Mouse (Mus musculus): ENCODE results near the gene Sgms1. TPM values are rescaled to one million over a fixed set of nuclear protein-coding genes. Genes with fewer than 3 reads are reported as not detected.

Sgms1 gene
- polyA plus RNA-seq, 1 experiment, result 8.5 TPM

DNA sequence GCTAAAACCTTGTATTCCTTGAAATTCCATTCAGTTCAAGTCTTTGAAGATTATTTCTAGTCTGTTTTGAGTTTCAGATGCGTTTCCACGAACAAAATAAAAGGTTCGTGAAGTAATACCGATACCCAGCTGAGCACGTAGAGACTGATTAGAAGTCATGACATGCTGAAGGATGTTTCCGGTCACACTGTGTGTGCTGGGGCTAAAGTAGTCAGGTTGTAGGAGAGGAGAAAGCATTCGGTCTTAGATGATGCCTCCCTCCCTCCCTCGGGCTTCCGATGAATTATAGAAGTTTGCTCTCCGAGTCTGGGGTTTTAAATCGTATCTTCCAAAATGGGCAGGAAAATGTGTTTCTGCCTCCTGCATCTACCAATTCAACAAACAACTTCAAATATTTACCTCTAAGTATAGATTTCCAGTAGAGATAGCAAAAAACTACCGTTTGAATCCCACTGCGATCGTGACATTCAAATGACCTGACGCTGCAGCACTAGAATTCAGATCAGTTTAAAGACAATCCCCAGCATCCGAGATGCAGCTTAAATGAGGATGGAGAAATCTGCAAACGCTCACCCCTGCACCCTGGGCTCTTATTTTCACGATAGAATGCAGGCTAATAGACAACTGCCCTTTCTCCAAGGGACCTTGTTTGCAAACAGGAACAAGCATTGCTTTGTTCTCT lies 287.1 kb downstream of the Sgms1 start:
- H3K4me2 ChIP-seq (ENCODE audit: low read depth), result no peak overlapping the region
- H3K4me3 ChIP-seq, result no peak overlapping the region
- no peak overlapping the region for H3ac ChIP-seq (ENCODE audit: control insufficient read depth, insufficient read length)
- H3K79me2 ChIP-seq (ENCODE audit: control insufficient read depth, insufficient read depth), result no peaks in the 10 kb centered on the region
- no peaks in the 10 kb centered on the region for H3K27me3 ChIP-seq (ENCODE audit: control insufficient read depth, insufficient read depth, insufficient read length)
- no peak for TF ChIP-seq MYOG (IDR thresholded peaks at IDR 0.05; ENCODE audit: control insufficient read depth in 1 of 3, insufficient read depth in 1 of 3, insufficient read length in 2 of 3, low read depth in 2 of 3)
- no peak for TF ChIP-seq MAX (IDR thresholded peaks at IDR 0.05; ENCODE audit: low read depth)
- no peak for TF ChIP-seq MYOD1 (IDR thresholded peaks at IDR 0.05; ENCODE audit: control insufficient read depth in 1 of 3, insufficient read length in 2 of 3, low read depth in 2 of 3)
- TF ChIP-seq REST (IDR thresholded peaks at IDR 0.05; ENCODE audit: insufficient read depth, insufficient read length), result no peak
- TF ChIP-seq TCF12 (IDR thresholded peaks at IDR 0.05; ENCODE audit: insufficient read depth, poor library complexity, severe bottlenecking), result no peak
- no peak for TF ChIP-seq USF1 (IDR thresholded peaks at IDR 0.05; ENCODE audit: low read depth)
- no peak for TF ChIP-seq POLR2A (IDR thresholded peaks at IDR 0.05; ENCODE audit: insufficient read length, low read depth)
- no peak for TF ChIP-seq TCF3 (IDR thresholded peaks at IDR 0.05; ENCODE audit: insufficient read length, low read depth)
- no peak for TF ChIP-seq POLR2AphosphoS2 (IDR thresholded peaks at IDR 0.05; ENCODE audit: insufficient read length, low read depth)
- no peak for TF ChIP-seq CEBPB (IDR thresholded peaks at IDR 0.05; ENCODE audit: insufficient read depth, poor library complexity, severe bottlenecking)
- no peaks in the 10 kb centered on the region for H3K36me3 ChIP-seq (ENCODE audit: control insufficient read depth, insufficient read depth)

- Histone ChIP-seq H3K4me2 (ENCODE audit: low read depth) (no peak overlapping the region), H3K36me3 (ENCODE audit: control insufficient read depth, insufficient read depth) (no peaks in the 10 kb centered on the region), H3K79me2 (ENCODE audit: control insufficient read depth, insufficient read depth) (no peaks in the 10 kb centered on the region), H3ac (ENCODE audit: control insufficient read depth, insufficient read length) (no peak overlapping the region), H3K4me3 (no peak overlapping the region), H3K27me3 (ENCODE audit: control insufficient read depth, insufficient read depth, insufficient read length) (no peaks in the 10 kb centered on the region)
- TF ChIP-seq E2F4 (IDR thresholded peaks at IDR 0.05; ENCODE audit: insufficient read depth) (no peak), USF1 (IDR thresholded peaks at IDR 0.05; ENCODE audit: low read depth) (no peak), TCF3 (IDR thresholded peaks at IDR 0.05; ENCODE audit: insufficient read length, low read depth) (no peak)
Observed at GRCm38 (mm10) chr19:32098582-32098981, 290.9 kb downstream of the Sgms1 start.

DNA sequence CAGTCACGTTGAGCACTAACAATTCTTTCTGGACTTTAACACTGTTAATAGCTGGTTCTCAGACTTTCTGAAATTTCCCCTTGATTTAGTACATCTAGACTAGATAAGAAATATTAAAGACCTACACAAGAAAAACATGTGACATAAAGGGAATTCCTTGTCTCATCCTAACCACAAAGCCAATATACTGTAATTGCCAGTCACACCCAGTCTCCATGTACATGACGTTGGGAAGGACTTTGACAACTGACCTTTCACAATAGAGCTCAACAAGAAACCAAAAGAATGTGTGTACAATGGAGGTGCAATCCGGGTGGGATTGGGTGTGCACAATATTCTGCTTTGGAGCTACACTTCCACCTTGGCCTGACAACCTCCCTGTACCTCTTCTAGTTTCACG lies 297.2 kb downstream of the Sgms1 start:
- H3K4me2 ChIP-seq (ENCODE audit: low read depth), result no peak overlapping the region
- H3ac ChIP-seq (ENCODE audit: control insufficient read depth, insufficient read length), result no peak overlapping the region
- no peaks in the 10 kb centered on the region for H3K36me3 ChIP-seq (ENCODE audit: control insufficient read depth, insufficient read depth)
- TF ChIP-seq POLR2AphosphoS2 (IDR thresholded peaks at IDR 0.05; ENCODE audit: insufficient read length, low read depth) (no peak), SRF (IDR thresholded peaks at IDR 0.05; ENCODE audit: control insufficient read depth, insufficient read length, low read depth) (no peak), USF1 (IDR thresholded peaks at IDR 0.05; ENCODE audit: low read depth) (no peak), CEBPB (IDR thresholded peaks at IDR 0.05; ENCODE audit: insufficient read depth, poor library complexity, severe bottlenecking) (no peak), REST (IDR thresholded peaks at IDR 0.05; ENCODE audit: insufficient read depth, insufficient read length) (no peak), TCF12 (IDR thresholded peaks at IDR 0.05; ENCODE audit: insufficient read depth, poor library complexity, severe bottlenecking) (no peak), MYOD1 (IDR thresholded peaks at IDR 0.05; ENCODE audit: control insufficient read depth in 1 of 3, insufficient read length in 2 of 3, low read depth in 2 of 3) (no peak), MAX (IDR thresholded peaks at IDR 0.05; ENCODE audit: low read depth) (no peak)
- H3K79me2 ChIP-seq (ENCODE audit: control insufficient read depth, insufficient read depth), result no peaks in the 10 kb centered on the region
- no peaks in the 10 kb centered on the region for H3K27me3 ChIP-seq (ENCODE audit: control insufficient read depth, insufficient read depth, insufficient read length)
- H3K4me3 ChIP-seq, result no peak overlapping the region

DNA sequence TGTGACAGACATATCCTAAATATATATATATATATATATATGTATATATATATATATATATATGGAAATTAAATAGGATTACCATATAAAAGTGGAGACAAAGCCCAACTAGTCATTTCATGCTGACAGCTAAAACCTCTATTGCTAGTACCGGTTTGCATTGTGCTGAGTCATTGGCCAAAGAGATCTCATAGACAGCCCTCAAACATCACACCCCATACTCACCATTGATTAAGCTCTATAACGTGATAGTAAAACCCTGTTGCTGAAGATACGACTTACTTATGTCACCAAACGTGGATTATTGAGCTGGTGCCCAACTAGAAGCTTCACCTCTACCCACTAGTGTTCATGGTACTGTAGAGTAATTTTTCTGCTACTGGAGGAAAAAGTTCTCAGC lies 298.7 kb downstream of the Sgms1 start:
- H3K4me3 ChIP-seq, result no peak overlapping the region

GRCm38 (mm10) chr19:32088570-32088969 lies 300.9 kb downstream of the Sgms1 start:
- no peaks in the 10 kb centered on the region for H3K79me2 ChIP-seq (ENCODE audit: control insufficient read depth, insufficient read depth)
- no peak overlapping the region for H3ac ChIP-seq (ENCODE audit: control insufficient read depth, insufficient read length)
- TF ChIP-seq SRF (IDR thresholded peaks at IDR 0.05; ENCODE audit: control insufficient read depth, insufficient read length, low read depth), result no peak
- no peak for TF ChIP-seq USF1 (IDR thresholded peaks at IDR 0.05; ENCODE audit: low read depth)
- no peak for TF ChIP-seq MYOD1 (IDR thresholded peaks at IDR 0.05; ENCODE audit: control insufficient read depth in 1 of 3, insufficient read length in 2 of 3, low read depth in 2 of 3)
- TF ChIP-seq TCF3 (IDR thresholded peaks at IDR 0.05; ENCODE audit: insufficient read length, low read depth), result no peak
- no peak for TF ChIP-seq TCF12 (IDR thresholded peaks at IDR 0.05; ENCODE audit: insufficient read depth, poor library complexity, severe bottlenecking)
- TF ChIP-seq CEBPB (IDR thresholded peaks at IDR 0.05; ENCODE audit: insufficient read depth, poor library complexity, severe bottlenecking), result no peak
- TF ChIP-seq REST (IDR thresholded peaks at IDR 0.05; ENCODE audit: insufficient read depth, insufficient read length), result no peak
- no peak for TF ChIP-seq POLR2A (IDR thresholded peaks at IDR 0.05; ENCODE audit: insufficient read length, low read depth)
- no peak for TF ChIP-seq POLR2AphosphoS2 (IDR thresholded peaks at IDR 0.05; ENCODE audit: insufficient read length, low read depth)
- no peak for TF ChIP-seq E2F4 (IDR thresholded peaks at IDR 0.05; ENCODE audit: insufficient read depth)
- no peak for TF ChIP-seq MYOG (IDR thresholded peaks at IDR 0.05; ENCODE audit: control insufficient read depth in 1 of 3, insufficient read depth in 1 of 3, insufficient read length in 2 of 3, low read depth in 2 of 3)
- TF ChIP-seq MAX (IDR thresholded peaks at IDR 0.05; ENCODE audit: low read depth), result no peak
- H3K27me3 ChIP-seq (ENCODE audit: control insufficient read depth, insufficient read depth, insufficient read length), result no peaks in the 10 kb centered on the region
- no peak overlapping the region for H3K4me3 ChIP-seq
- H3K4me2 ChIP-seq (ENCODE audit: low read depth), result no peak overlapping the region
- no peaks in the 10 kb centered on the region for H3K36me3 ChIP-seq (ENCODE audit: control insufficient read depth, insufficient read depth)

More for the DNA sequence above, 298.7 kb downstream of the Sgms1 start:
- no peak overlapping the region for H3K4me2 ChIP-seq (ENCODE audit: low read depth)
- no peak for TF ChIP-seq POLR2AphosphoS2 (IDR thresholded peaks at IDR 0.05; ENCODE audit: insufficient read length, low read depth)
- TF ChIP-seq MYOD1 (IDR thresholded peaks at IDR 0.05; ENCODE audit: control insufficient read depth in 1 of 3, insufficient read length in 2 of 3, low read depth in 2 of 3), result no peak
- H3K36me3 ChIP-seq (ENCODE audit: control insufficient read depth, insufficient read depth), result no peaks in the 10 kb centered on the region
- H3K27me3 ChIP-seq (ENCODE audit: control insufficient read depth, insufficient read depth, insufficient read length), result no peaks in the 10 kb centered on the region
- no peak overlapping the region for H3ac ChIP-seq (ENCODE audit: control insufficient read depth, insufficient read length)
- H3K79me2 ChIP-seq (ENCODE audit: control insufficient read depth, insufficient read depth), result no peaks in the 10 kb centered on the region

Measured in myocyte (in vitro differentiated cells).